Mouse (Mus musculus): ENCODE results near the gene Apobec2.
"Not testable (repeated sequence)": the region's sequence is repeated elsewhere in the genome, so short reads cannot be mapped to it uniquely, and the experiment has no call there.

DNA sequence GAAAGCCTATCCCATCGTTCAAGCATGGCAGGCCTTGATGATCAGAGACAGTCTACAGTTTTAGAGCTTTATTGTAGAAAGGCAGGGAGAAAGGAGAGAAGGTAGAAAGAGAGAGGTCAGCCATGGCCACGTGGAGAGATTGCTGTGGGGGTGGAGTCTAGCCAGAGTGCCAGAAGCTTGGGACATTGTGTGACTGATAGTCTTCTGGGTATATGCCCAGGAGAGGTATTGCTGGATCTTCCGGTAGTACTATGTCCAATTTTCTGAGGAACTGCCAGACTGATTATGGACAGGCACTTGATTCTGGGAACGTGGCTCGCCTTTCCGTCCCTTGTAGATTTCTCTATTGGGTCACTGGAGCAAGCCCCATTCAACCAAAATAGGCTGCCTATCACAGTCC is 41.6 kb upstream of the Apobec2 start:
- not testable (repeated sequence) for TF ChIP-seq ZNF384 (IDR thresholded peaks at IDR 0.05; ENCODE audit: low read depth, low read length); POLR2A (IDR thresholded peaks at IDR 0.05; ENCODE audit: low read depth, low read length); CTCF (conservative IDR thresholded peaks at IDR 0.05 in 1 of 2, IDR thresholded peaks at IDR 0.05 in 1 of 2; ENCODE audit: low read depth in 2 of 2, low read length in 2 of 2); CHD2 (IDR thresholded peaks at IDR 0.05; ENCODE audit: low read length); MAFK (IDR thresholded peaks at IDR 0.05; ENCODE audit: insufficient replicate concordance, low read length); USF2 (conservative IDR thresholded peaks at IDR 0.05; ENCODE audit: low read depth, low read length); MXI1 (IDR thresholded peaks at IDR 0.05; ENCODE audit: low read depth, low read length); POLR2AphosphoS2 (IDR thresholded peaks at IDR 0.05; ENCODE audit: low read depth, low read length); BHLHE40 (IDR thresholded peaks at IDR 0.05; ENCODE audit: low read depth, low read length); IRF4 (IDR thresholded peaks at IDR 0.05; ENCODE audit: low read depth, low read length); CHD1 (IDR thresholded peaks at IDR 0.05; ENCODE audit: low read depth, low read length); MYC (IDR thresholded peaks at IDR 0.05; ENCODE audit: low read depth, low read length); E2F4 (IDR thresholded peaks at IDR 0.05; ENCODE audit: insufficient replicate concordance, low read depth, low read length); MAX (IDR thresholded peaks at IDR 0.05; ENCODE audit: low read length)
